Mouse (Mus musculus): ENCODE data around the gene Csrnp1. TPM values are rescaled to one million over a fixed set of nuclear protein-coding genes. Genes with fewer than 3 reads are reported as not detected.

The Csrnp1 gene
- polyA plus RNA-seq, 1 experiment from 2014 or later, result 1.7 TPM

DNA sequence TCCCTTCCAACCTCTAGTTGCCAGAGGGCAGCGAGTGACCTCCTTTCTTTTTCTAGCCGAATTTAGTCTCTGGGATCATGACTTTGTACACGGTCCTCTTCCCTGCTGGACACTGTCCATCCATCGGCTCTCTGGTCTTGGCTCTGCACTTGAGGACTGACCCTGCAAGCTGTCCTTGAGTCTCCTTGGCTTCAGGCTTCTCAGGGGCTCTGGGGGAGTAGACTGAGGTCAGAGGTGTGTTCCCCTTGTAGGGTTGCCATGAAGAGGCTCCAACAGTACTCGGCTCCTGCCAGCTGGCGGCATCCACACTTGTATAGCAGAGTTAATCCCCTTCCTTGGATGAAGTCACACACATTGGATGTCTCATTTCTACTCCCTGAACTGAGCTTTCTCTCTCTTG, 15.2 kb upstream of the Csrnp1 start:
- no peak overlapping the region for H3K4me3 ChIP-seq (ENCODE audit: low read depth, low read length)
- ATAC-seq (ENCODE audit: low read depth), result no peak
- H3K4me2 ChIP-seq (ENCODE audit: low read depth, low read length), result no peak overlapping the region
- DNase-seq (ENCODE audit: low spot score), result no peak
- H3K4me1 ChIP-seq (ENCODE audit: control insufficient read depth, insufficient read depth, low read length), result peaks cover 4% of the 10 kb centered on the region
- WGBS, result 65% methylated on average over 6 of the region's 6 CpGs
- no peaks in the 10 kb centered on the region for H3K27me3 ChIP-seq (replicated peaks; ENCODE audit: control insufficient read depth, insufficient read depth, low read length)
- no peaks in the 10 kb centered on the region for H3K9me3 ChIP-seq (ENCODE audit: control insufficient read depth, low read length)
- no peak overlapping the region for H3K9ac ChIP-seq (ENCODE audit: low read depth, low read length)
- no peak overlapping the region for H3K27ac ChIP-seq (replicated peaks; ENCODE audit: low read depth, low read length)
- no peaks in the 10 kb centered on the region for H3K36me3 ChIP-seq (ENCODE audit: control insufficient read depth, insufficient read depth, low read length)

DNA sequence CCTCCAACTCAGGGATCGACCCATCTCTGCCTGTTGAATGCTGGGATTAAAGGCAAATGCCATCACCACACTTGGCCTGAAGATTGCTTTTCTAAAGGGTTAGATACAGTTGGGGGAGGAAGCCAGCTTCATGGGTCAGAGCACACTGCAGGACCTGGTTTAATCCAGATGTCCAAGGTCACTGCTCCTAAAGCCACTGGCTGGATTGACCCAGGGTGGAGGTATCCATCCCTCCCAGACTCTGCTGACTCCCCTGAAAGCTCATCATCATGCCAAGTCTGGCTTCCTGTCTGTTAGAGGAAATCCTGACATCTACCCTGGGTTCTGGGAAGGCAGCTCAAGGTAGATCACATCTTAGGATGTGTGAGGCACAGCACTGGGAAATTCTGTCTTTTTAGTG, 14.3 kb upstream of the Csrnp1 start:
- ATAC-seq (ENCODE audit: low read depth), result no peak
- no peak for DNase-seq (ENCODE audit: low spot score)
- H3K27ac ChIP-seq (replicated peaks; ENCODE audit: low read depth, low read length), result no peak overlapping the region
- H3K27me3 ChIP-seq (replicated peaks; ENCODE audit: control insufficient read depth, insufficient read depth, low read length), result no peaks in the 10 kb centered on the region
- no peak overlapping the region for H3K4me2 ChIP-seq (ENCODE audit: low read depth, low read length)
- peaks cover 4% of the 10 kb centered on the region for H3K4me1 ChIP-seq (ENCODE audit: control insufficient read depth, insufficient read depth, low read length)
- no peaks in the 10 kb centered on the region for H3K36me3 ChIP-seq (ENCODE audit: control insufficient read depth, insufficient read depth, low read length)
- no peak overlapping the region for H3K9ac ChIP-seq (ENCODE audit: low read depth, low read length)
- no peaks in the 10 kb centered on the region for H3K9me3 ChIP-seq (ENCODE audit: control insufficient read depth, low read length)
- WGBS, result 68% methylated on average over 1 of the region's 1 CpGs
- no peak overlapping the region for H3K4me3 ChIP-seq (ENCODE audit: low read depth, low read length)

DNA sequence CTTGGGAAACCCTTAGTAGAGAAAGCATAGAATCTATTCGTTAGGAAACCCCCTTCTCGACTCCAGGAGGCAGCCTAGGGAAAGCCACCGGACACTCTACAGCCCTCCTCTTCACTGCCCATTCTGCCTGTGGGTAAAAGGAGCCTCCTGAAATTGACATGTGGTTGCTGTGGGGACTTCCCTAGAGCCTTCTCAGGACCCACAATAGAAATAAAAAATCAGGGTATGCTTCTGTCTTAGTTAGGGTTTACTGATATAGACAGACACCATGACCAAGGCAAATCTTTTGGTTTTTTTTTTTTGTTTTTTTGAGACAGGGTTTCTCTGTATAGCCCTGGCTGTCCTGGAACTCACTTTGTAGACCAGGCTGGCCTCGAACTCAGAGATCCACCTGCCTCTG, 11.6 kb upstream of the Csrnp1 start:
- no peak for DNase-seq (ENCODE audit: low spot score)
- WGBS, result 86% methylated on average over 4 of the region's 4 CpGs
- no peaks in the 10 kb centered on the region for H3K4me1 ChIP-seq (ENCODE audit: control insufficient read depth, insufficient read depth, low read length)

GRCm38 (mm10) chr9:119994207-119994606, 9.7 kb upstream of the Csrnp1 start:
- H3K9me3 ChIP-seq (ENCODE audit: control insufficient read depth, low read length), result no peaks in the 10 kb centered on the region
- 64% methylated on average over 7 of the region's 7 CpGs for WGBS
- no peak overlapping the region for H3K4me3 ChIP-seq (ENCODE audit: low read depth, low read length)
- no peak overlapping the region for H3K27ac ChIP-seq (replicated peaks; ENCODE audit: low read depth, low read length)
- no peaks in the 10 kb centered on the region for H3K36me3 ChIP-seq (ENCODE audit: control insufficient read depth, insufficient read depth, low read length)
- no peak overlapping the region for H3K9ac ChIP-seq (ENCODE audit: low read depth, low read length)
- no peaks in the 10 kb centered on the region for H3K4me1 ChIP-seq (ENCODE audit: control insufficient read depth, insufficient read depth, low read length)
- H3K4me2 ChIP-seq (ENCODE audit: low read depth, low read length), result no peak overlapping the region
- no peak for DNase-seq (ENCODE audit: low spot score)
- no peak for ATAC-seq (ENCODE audit: low read depth)
- H3K27me3 ChIP-seq (replicated peaks; ENCODE audit: control insufficient read depth, insufficient read depth, low read length), result no peaks in the 10 kb centered on the region

More for the DNA sequence above, 11.6 kb upstream of the Csrnp1 start:
- H3K4me2 ChIP-seq (ENCODE audit: low read depth, low read length), result no peak overlapping the region
- ATAC-seq (ENCODE audit: low read depth), result no peak
- no peak overlapping the region for H3K27ac ChIP-seq (replicated peaks; ENCODE audit: low read depth, low read length)
- H3K9me3 ChIP-seq (ENCODE audit: control insufficient read depth, low read length), result no peaks in the 10 kb centered on the region
- H3K9ac ChIP-seq (ENCODE audit: low read depth, low read length), result no peak overlapping the region
- no peaks in the 10 kb centered on the region for H3K36me3 ChIP-seq (ENCODE audit: control insufficient read depth, insufficient read depth, low read length)
- no peak overlapping the region for H3K4me3 ChIP-seq (ENCODE audit: low read depth, low read length)
- H3K27me3 ChIP-seq (replicated peaks; ENCODE audit: control insufficient read depth, insufficient read depth, low read length), result no peaks in the 10 kb centered on the region

DNA sequence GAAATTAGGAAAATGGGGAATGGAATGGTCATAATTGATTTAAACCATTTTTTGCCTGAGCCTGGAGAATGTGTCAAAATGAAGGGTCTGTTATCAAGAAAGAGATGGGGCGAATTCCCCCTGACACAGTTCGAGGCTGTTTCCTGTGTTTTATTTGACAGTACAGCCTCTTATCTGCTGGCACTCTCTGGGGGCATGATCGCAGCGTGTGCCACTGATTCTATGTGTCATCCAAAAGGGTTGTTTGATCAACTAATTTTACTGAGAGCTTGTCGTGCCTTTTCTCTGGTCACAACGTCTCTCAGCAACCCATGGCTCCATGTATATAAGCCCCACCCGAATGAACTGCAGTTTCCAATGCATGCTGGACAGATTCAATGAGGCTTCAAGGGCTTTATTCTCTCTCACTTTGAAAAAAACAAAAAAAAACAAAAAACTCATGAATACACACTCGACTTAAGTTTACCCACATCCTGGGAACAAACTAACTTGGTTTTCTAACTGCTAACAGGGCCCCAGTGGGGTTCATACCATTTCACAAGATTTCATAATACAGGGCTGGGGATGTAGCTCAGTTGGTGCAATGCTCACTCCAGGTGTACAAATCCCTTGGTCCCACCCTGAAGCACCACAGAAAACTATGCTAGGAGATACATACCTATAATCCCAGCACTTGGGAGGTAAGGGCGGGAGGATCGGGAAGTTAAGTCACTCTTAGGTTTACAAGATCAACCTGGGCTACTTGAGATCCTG, 8.8 kb upstream of the Csrnp1 start:
- no peaks in the 10 kb centered on the region for H3K4me1 ChIP-seq (ENCODE audit: control insufficient read depth, insufficient read depth, low read length)
- no peak overlapping the region for H3K4me3 ChIP-seq (ENCODE audit: low read depth, low read length)
- no peaks in the 10 kb centered on the region for H3K36me3 ChIP-seq (ENCODE audit: control insufficient read depth, insufficient read depth, low read length)
- no peaks in the 10 kb centered on the region for H3K27me3 ChIP-seq (replicated peaks; ENCODE audit: control insufficient read depth, insufficient read depth, low read length)
- ATAC-seq (ENCODE audit: low read depth) (no peak), DNase-seq (ENCODE audit: low spot score) (no peak)
- no peak overlapping the region for H3K4me2 ChIP-seq (ENCODE audit: low read depth, low read length)
- 74% methylated on average over 10 of the region's 10 CpGs for WGBS
- H3K9me3 ChIP-seq (ENCODE audit: control insufficient read depth, low read length), result no peaks in the 10 kb centered on the region
- no peak overlapping the region for H3K27ac ChIP-seq (replicated peaks; ENCODE audit: low read depth, low read length)
- no peak overlapping the region for H3K9ac ChIP-seq (ENCODE audit: low read depth, low read length)

DNA sequence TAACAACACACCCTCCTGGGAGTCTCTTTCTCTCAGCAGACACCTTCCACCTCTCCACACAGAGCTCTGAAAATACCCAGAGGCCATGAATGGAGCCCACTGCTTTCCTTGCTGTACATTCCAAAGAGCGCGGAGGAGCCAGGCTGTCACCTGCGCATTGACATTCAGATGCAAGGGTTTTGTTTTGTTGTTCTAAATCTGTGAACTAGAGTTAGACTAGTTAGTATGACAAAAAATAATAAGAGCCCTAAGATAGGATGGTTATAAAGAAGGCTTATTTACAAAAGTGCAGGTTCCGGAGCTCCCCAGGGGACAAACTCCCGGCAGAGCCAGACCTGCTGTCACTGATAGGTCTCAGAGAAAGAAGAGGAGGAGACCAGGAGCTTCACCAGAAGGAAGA, 6.9 kb upstream of the Csrnp1 start:
- Histone ChIP-seq H3K9me3 (ENCODE audit: control insufficient read depth, low read length) (no peaks in the 10 kb centered on the region), H3K27ac (replicated peaks; ENCODE audit: low read depth, low read length) (no peak overlapping the region), H3K4me2 (ENCODE audit: low read depth, low read length) (no peak overlapping the region), H3K36me3 (ENCODE audit: control insufficient read depth, insufficient read depth, low read length) (no peaks in the 10 kb centered on the region), H3K27me3 (replicated peaks; ENCODE audit: control insufficient read depth, insufficient read depth, low read length) (no peaks in the 10 kb centered on the region), H3K4me3 (ENCODE audit: low read depth, low read length) (no peak overlapping the region), H3K9ac (ENCODE audit: low read depth, low read length) (no peak overlapping the region), H3K4me1 (ENCODE audit: control insufficient read depth, insufficient read depth, low read length) (0 out of 2 replicates have a peak, but pooled peaks cover 4% of the 10 kb centered on the region)
- WGBS, result 13% methylated on average over 5 of the region's 5 CpGs
- DNase-seq (ENCODE audit: low spot score), result no peak
- ATAC-seq (ENCODE audit: low read depth), result no peak

- Histone ChIP-seq H3K27me3 (replicated peaks; ENCODE audit: control insufficient read depth, insufficient read depth, low read length) (no peaks in the 10 kb centered on the region), H3K36me3 (ENCODE audit: control insufficient read depth, insufficient read depth, low read length) (no peaks in the 10 kb centered on the region), H3K27ac (replicated peaks; ENCODE audit: low read depth, low read length) (no peak overlapping the region), H3K4me2 (ENCODE audit: low read depth, low read length) (no peak overlapping the region), H3K4me1 (ENCODE audit: control insufficient read depth, insufficient read depth, low read length) (peaks cover 13% of the 10 kb centered on the region; the same call in 1 of the 2 replicates), H3K9ac (ENCODE audit: low read depth, low read length) (no peak overlapping the region), H3K4me3 (ENCODE audit: low read depth, low read length) (no peak overlapping the region), H3K9me3 (ENCODE audit: control insufficient read depth, low read length) (no peaks in the 10 kb centered on the region)
- ATAC-seq (ENCODE audit: low read depth) (no peak), DNase-seq (ENCODE audit: low spot score) (peak; percentile 48)
- WGBS, result 42% methylated on average over 7 of the region's 7 CpGs
Observed at GRCm38 (mm10) chr9:119988304-119988703, 3.8 kb upstream of the Csrnp1 start.

DNA sequence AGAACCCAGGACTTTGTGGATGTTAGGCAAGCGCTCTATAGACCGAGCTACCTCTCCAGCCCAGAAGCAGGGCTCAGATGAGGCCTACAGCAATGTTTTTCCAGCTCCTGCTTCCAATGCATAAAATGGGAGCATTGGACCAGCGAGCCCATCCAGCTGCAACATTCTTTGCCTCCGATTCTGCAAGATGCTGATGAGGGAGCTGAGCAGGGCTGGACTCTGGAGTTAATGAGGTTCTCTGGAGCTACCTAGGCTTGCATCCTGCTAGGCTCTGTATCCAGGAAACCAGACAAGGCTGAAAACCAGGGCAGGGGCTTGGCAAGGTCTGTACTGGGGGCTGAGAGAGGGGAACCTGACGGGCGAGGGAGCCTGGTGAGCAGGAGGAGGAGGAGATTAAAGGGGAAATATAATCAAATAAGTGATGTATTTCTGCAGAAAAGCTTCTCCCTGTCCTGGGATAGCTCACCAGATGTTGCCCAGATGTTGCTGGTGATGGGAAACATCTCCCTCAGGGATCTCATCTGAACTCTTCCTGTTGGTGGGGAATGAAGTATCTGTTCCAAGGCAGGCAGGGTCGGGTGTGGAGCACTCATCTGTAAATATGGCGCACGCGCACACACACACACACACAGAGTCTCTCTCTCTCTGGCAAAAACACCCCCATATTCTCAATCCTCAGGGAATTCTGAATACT, 1.6 kb upstream of the Csrnp1 start:
- ATAC-seq (ENCODE audit: low read depth) (no peak; the same call in 1 of the 2 replicates), DNase-seq (ENCODE audit: low spot score) (peak; percentile 81)
- H3K9ac ChIP-seq (ENCODE audit: low read depth, low read length), result no peak overlapping the region
- no peaks in the 10 kb centered on the region for H3K27me3 ChIP-seq (replicated peaks; ENCODE audit: control insufficient read depth, insufficient read depth, low read length)
- no peaks in the 10 kb centered on the region for H3K9me3 ChIP-seq (ENCODE audit: control insufficient read depth, low read length)
- H3K36me3 ChIP-seq (ENCODE audit: control insufficient read depth, insufficient read depth, low read length), result no peaks in the 10 kb centered on the region
- H3K4me3 ChIP-seq (ENCODE audit: low read depth, low read length), result no peak overlapping the region
- peaks cover 32% of the 10 kb centered on the region for H3K4me1 ChIP-seq (ENCODE audit: control insufficient read depth, insufficient read depth, low read length)
- 43% methylated on average over 10 of the region's 10 CpGs for WGBS
- no peak overlapping the region for H3K4me2 ChIP-seq (ENCODE audit: low read depth, low read length)
- H3K27ac ChIP-seq (replicated peaks; ENCODE audit: low read depth, low read length), result peak overlapping the region; percentile 48

Data from embryonic facial prominence, embryonic 14.5 days (tissue).